Mouse (Mus musculus) embryonic fibroblast, embryonic 13.5 days (primary cell): ENCODE data around the gene Tspear.

Experiments
- CTCF ChIP-seq: IDR thresholded peaks from 2 replicates; pipeline ENCODE4 v1.5.1; 2011; ENCODE audit warnings: mild to moderate bottlenecking, control low read depth, low read length, moderate library complexity, borderline replicate concordance; ENCODE audit not compliant: insufficient read depth
- POLR2A ChIP-seq: IDR thresholded peaks from 2 replicates; pipeline ENCODE4 v1.6.1; 2011; ENCODE audit warnings: low read depth, mild to moderate bottlenecking, control low read depth, low read length, moderate library complexity

DNA sequence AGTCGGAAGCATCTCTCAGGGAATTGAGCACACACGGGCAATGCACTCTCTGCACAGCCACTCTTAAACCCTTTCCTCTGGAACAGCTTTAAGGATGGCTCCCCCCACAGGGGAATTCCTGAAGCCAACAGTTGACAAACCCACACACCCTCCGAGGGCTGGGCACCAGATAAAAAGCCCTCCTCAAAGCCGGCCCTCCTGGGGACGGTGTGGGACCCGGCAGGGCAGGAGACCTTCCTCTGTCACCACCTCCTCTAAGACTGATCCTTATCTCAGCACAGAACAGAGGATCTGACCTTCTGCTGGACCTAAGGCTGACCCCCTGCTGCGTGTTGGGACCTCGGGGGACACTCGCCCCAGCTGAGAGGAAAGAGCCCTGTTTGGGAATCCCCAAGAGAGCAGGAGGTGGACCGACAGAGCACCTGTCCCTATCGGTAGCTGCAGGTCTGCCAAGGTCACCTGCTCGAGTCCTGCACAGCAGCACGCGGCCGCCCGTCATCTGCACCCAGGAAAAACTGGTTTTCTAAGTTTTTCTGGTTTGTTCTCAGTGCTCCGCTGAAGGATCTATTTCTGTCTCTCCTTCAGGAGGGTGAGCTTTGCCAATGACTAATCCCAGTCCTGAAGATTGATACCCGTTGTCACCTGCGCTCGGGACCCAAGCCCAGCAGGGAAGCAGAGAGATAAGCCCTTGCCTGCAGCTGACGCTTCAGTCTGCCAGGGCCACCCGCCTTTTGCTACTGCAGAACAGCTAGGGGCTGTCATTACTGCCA, at the start of gene Tspear:
- TF ChIP-seq CTCF (no peak), POLR2A (no peak)
